Mouse (Mus musculus) kidney, adult 2 months (tissue): ENCODE measurements around the gene Cma2.

ENCODE experiments used
- CTCF ChIP-seq: fragments of 200-500 bp; conservative IDR thresholded peaks from 2 replicates; pipeline ENCODE4 v1.5.1; 2011; ENCODE audit warnings: low read depth, mild to moderate bottlenecking, control low read depth, low read length, moderate library complexity, mixed read lengths; ENCODE audit not compliant: insufficient read depth, insufficient read length
- POLR2A ChIP-seq: fragments of 200-500 bp; IDR thresholded peaks from one replicate; pipeline ENCODE4 v1.6.1; 2011; ENCODE audit warnings: low read depth, low read length, control low read depth

DNA sequence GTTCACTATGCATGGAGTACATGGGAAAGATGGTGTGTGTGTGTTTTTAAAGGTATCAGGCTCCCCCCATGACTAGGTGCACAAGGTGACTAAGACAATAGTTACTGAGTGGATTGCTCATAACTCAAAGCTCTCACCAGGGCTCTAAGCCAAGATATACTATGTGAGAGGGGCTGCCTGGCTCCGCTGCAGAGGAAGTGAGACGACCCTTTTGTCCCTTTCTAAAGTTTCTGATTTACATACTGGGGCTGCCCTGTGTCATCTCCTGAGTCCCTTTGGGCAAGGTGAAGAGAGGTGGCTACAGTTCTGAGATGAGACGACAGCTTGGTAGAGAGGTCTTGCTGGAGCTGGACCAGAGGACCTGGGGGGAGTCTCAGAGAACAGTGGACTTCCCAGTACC is 62.4 kb downstream of the Cma2 start:
- no peak for TF ChIP-seq CTCF
- no peak for TF ChIP-seq POLR2A
